Mouse (Mus musculus) gastrocnemius, postnatal 10 days (tissue): Measurements from ENCODE around the gene Tmem164. TPM values are rescaled to one million over a fixed set of nuclear protein-coding genes. Genes with fewer than 3 reads are reported as not detected.
"Not testable (repeated sequence)": the region's sequence is repeated elsewhere in the genome, so short reads cannot be mapped to it uniquely, and the experiment has no call there.

Experiments
- DNase-seq: peaks from one replicate; pipeline ENCODE4 v3.0.0; 2021; ENCODE audit warnings: mixed read lengths
- long read RNA-seq, 2 experiments: library from polyadenylated mRNA; stranded (forward); transcript quantifications; one replicate each; pipeline ENCODE4 v2.0.0; 2021
- total RNA-seq, 2 experiments: library from RNA; stranded (reverse); gene quantifications; 2 replicates each; pipeline ENCODE4 v1.2.3; 2021

The Tmem164 gene
- total RNA-seq: 10 to 100 TPM in 1 of 2 experiments, 1 to 10 TPM in 1; 9.8 to 11.7 TPM
- long read RNA-seq, experiment 1, full-length matches to known transcripts: 4 of 28 reads
- long read RNA-seq, experiment 1, partial matches to known transcripts: 14 of 28 reads
- long read RNA-seq, experiment 1, other reads (novel, unspliced or antisense): 10 of 28 reads
- long read RNA-seq, experiment 2, full-length matches to known transcripts: 5 of 21 reads
- long read RNA-seq, experiment 2, partial matches to known transcripts: 8 of 21 reads
- long read RNA-seq, experiment 2, other reads (novel, unspliced or antisense): 8 of 21 reads

GRCm38 (mm10) chrX:142681056-142681615, at the start of gene Tmem164:
TSS of gene Tmem164 (plus strand) at chrX:142681406.
- peak; percentile 69 for DNase-seq

GRCm38 (mm10) chrX:142632990-142633389, 48.2 kb upstream of the Tmem164 start:
- DNase-seq: not testable (repeated sequence)

- no peak for DNase-seq
Observed at GRCm38 (mm10) chrX:142647202-142647601, 34.0 kb upstream of the Tmem164 start.

GRCm38 (mm10) chrX:142650117-142650764, 31.0 kb upstream of the Tmem164 start:
- DNase-seq: no peak

- no peak for DNase-seq
Observed at GRCm38 (mm10) chrX:142664704-142665422, 16.3 kb upstream of the Tmem164 start.

- DNase-seq: no peak
Observed at GRCm38 (mm10) chrX:142665423-142665805, 15.8 kb upstream of the Tmem164 start.

- no peak for DNase-seq
Observed at GRCm38 (mm10) chrX:142669312-142670091, 11.7 kb upstream of the Tmem164 start.

GRCm38 (mm10) chrX:142670121-142670520, 11.1 kb upstream of the Tmem164 start:
- DNase-seq: no peak

GRCm38 (mm10) chrX:142671141-142671540, 10.1 kb upstream of the Tmem164 start:
- no peak for DNase-seq

GRCm38 (mm10) chrX:142672701-142673100, 8.5 kb upstream of the Tmem164 start:
- DNase-seq: no peak

GRCm38 (mm10) chrX:142677193-142677592, 4.0 kb upstream of the Tmem164 start:
- no peak for DNase-seq

- no peak for DNase-seq
Observed at GRCm38 (mm10) chrX:142678499-142679474, 2.4 kb upstream of the Tmem164 start.

- no peak for DNase-seq
Observed at GRCm38 (mm10) chrX:142679502-142680250, 1.5 kb upstream of the Tmem164 start.

GRCm38 (mm10) chrX:142680391-142681055, 683 bp upstream of the Tmem164 start:
- DNase-seq: no peak

GRCm38 (mm10) chrX:142681616-142682141, 473 bp downstream of the Tmem164 start:
- DNase-seq: peak; percentile 59

GRCm38 (mm10) chrX:142682176-142682820, 1.1 kb downstream of the Tmem164 start:
- peak; percentile 7 for DNase-seq

- no peak for DNase-seq
Observed at GRCm38 (mm10) chrX:142682990-142683389, 1.8 kb downstream of the Tmem164 start.

GRCm38 (mm10) chrX:142684674-142685073, 3.5 kb downstream of the Tmem164 start:
- no peak for DNase-seq

GRCm38 (mm10) chrX:142685676-142686075, 4.5 kb downstream of the Tmem164 start:
- DNase-seq: peak; percentile 11
